Mouse (Mus musculus) ES-E14 (cell line): ENCODE measurements around the gene Tspo.

Experiments used
- CHD2 ChIP-seq: IDR thresholded peaks from 2 replicates; pipeline ENCODE4 v1.6.1; 2014; ENCODE audit warnings: mild to moderate bottlenecking, low read depth, low read length, inconsistent platforms
- ZC3H11A ChIP-seq: IDR thresholded peaks from 2 replicates; pipeline ENCODE4 v1.6.1; 2012; ENCODE audit warnings: low read depth, mild to moderate bottlenecking, inconsistent platforms, low read length, borderline replicate concordance
- ZNF384 ChIP-seq: IDR thresholded peaks from 2 replicates; pipeline ENCODE4 v1.6.1; 2012; ENCODE audit warnings: low read depth, low read length, inconsistent platforms

- TF ChIP-seq CHD2 = no peak
- TF ChIP-seq ZNF384 = no peak
- no peak for TF ChIP-seq ZC3H11A
These were observed 33.2 kb upstream of the Tspo start for GRCm38 (mm10) chr15:83530233-83530632.
